Mouse (Mus musculus) urinary bladder, postnatal 36 days (tissue): ENCODE results near the gene Hoxa10.
A peak's percentile ranks its signal among the peaks of the same experiment; 100 is the strongest.

Experiments
- DNase-seq, 2 experiments: peaks; one replicate each; pipeline ENCODE4 v3.0.0; 2022; ENCODE audit warnings: low spot score in 2 of 2, mixed read lengths in 1 of 2

Gene Hoxa10

GRCm38 (mm10) chr6:52231885-52232567 is 8.6 kb downstream of the Hoxa10 start:
- DNase-seq = peak in 1 of 2 experiments; percentile 55

GRCm38 (mm10) chr6:52230516-52231165 is 10.0 kb downstream of the Hoxa10 start, which contains the start of gene Hoxa9:
TSS of gene Hoxa9 (minus strand) at chr6:52231089.
- DNase-seq = peak in 1 of 2 experiments; percentile 59

GRCm38 (mm10) chr6:52229558-52230416 is 10.9 kb downstream of the Hoxa10 start:
- DNase-seq = peak in 1 of 2 experiments; percentile 71

DNA sequence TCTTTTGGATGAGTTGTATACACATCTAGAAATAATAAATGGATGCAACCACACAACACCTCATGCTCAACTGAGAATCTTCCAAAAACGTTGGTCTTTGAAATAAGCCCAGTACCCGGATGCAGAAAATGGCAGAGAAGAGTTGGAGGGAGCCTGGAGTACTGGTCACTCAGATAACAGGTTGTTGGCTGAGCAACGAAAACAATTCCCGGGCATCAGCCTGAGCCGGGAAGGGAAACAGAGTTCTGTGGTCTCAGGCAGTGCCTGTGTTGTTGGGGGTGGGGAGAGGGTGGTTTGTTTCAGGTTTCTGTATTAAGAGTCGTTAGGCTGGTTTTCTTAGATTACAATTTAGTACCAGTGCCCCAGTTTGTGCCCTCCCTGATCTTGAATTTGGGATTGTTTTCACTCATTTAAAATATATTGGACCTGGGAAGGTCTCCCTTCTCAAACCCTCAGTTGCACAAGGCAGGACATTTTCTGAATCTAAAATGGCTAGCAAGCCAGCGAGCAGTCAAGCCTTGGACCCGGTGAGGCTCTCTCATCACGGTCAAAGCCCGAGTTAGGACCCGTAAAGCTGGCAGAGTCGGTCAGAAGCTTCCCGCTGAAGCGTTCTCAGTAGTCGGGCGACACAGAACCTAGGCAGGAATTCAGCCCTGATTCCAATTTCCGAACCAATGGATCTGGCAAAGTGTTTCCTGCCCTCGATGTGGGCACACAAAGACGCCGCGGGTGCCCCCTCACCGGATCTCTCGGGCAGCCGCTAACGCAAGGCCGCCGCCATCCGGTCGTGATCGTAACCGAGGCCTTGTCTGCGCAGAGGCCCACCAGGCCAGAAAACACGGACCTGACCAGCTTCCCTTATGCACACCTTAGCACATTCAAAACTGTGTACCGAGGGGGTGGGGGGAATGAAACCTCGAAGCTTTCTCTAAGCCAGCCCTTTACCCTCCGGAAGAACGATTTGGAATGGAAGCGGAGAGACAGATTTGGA is 11.9 kb downstream of the Hoxa10 start:
- DNase-seq = no peak

GRCm38 (mm10) chr6:52227470-52228222 is 13.0 kb downstream of the Hoxa10 start:
- DNase-seq = no peak

- no peak for DNase-seq
Observed at GRCm38 (mm10) chr6:52226569-52227257, 13.9 kb downstream of the Hoxa10 start.

DNA sequence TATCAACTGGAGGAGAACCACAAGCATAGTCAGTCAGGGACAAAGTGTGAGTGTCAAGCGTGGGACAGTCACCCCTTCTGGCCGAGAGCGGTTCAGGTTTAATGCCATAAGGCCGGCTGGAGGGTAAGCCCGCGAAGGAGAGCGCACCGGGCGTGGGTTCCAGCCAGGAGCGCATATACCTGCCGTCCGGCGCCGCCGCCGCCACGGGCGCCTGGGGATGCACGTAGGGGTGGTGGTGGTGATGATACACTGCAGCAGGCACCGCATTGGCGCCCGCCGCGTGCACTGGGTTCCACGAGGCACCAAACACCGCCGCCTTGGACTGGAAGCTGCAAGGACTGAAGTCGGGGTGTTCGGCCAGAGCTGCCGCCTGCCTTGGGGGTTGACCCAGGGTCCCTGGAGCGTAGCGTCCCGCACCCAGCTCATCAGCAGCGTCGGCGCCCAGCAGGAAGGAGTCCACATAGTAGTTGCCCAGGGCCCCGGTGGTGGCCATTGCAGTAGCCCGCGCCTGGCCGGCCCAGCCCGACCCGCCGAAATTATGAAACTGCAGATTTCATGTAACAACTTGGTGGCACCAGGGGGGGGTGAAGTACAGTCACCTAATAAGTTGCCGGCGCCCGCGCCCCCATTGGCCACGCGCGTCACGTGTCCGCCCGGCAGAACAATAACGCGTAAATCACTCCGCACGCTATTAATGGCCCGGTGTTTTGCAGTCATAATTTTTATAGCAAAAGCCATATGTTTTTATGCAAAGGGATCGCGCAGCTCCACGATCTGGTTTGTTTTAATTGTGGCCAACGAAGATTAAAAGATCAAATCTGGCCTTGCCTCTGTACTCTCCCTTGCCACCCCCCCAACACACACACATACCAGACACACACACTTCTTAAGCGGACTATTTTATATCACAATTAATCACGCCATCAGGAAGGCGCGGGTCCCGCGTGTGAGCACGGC is 14.8 kb downstream of the Hoxa10 start:
- peak; percentile 90 to 92 for DNase-seq

DNA sequence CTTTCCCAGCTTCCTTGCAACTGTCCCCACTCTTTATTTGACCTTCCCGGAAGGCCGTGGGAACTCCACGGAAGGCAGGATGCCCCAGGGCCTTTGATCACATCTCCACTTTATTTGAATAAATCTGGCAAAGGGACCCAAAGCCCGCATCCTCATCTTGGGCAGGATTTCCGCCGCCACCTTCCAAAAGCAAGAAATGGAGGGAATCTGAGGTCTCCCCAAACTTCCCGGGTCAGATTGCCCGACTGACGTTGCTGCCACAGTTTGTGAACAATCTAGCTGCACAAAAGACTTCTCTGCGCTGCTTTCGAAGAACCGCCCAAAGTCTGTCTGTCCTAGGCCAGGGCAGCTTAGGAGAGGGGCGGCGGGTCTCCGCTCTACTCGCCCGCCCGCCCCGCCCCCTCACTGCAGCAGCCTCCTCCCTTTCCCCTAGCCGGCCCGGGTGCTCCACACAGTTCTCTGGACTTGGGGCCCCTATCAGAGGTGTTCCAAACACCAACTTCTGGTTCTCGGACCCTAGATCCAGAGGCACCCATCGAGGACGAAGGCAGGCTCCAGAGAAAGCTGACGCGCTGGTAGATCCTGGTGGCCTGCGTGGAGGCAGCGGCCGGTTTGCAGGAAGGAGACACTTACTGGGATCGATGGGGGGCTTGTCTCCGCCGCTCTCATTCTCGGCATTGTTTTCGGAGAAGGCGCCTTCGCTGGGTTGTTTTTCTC is 15.6 kb downstream of the Hoxa10 start:
- DNase-seq = no peak

GRCm38 (mm10) chr6:52223939-52224760 is 16.5 kb downstream of the Hoxa10 start:
- DNase-seq = peak in 1 of 2 experiments; percentile 36

- DNase-seq = peak in 1 of 2 experiments; percentile 15
Observed at GRCm38 (mm10) chr6:52222729-52223128, 17.9 kb downstream of the Hoxa10 start.

- DNase-seq = peak in 1 of 2 experiments; percentile 71
Observed at GRCm38 (mm10) chr6:52221993-52222685, 18.5 kb downstream of the Hoxa10 start.

DNA sequence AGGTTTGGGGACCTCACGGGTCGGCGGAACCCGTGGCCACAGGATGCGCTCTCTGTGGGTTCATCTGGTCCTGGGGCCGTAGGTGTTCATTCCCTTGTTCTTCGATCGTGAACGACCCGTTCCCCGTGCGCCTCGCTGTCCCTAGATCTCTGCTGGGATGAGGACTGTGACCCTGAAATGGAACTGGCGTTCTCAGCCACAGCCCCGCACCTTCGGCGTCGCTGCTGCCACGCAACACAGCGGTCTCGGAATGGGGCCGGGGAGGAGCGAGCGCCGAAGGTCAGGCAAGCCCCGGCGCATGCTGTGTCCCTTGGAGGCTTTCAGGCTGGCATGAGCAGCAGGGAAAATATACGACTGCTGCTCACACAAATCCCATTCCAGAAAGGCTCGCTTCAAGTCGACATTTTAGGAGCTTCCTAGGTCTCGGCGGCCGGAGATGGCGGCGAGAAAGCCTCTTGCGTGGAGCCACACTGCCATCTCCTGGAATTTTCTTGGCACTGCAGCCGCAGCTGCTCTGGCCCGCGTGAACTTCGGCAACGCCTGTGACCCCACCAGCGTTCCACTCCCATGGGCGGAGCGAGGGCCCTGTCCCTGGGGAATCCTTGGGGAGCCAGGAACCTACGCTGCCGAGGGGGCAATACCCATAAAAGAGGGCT is 19.2 kb downstream of the Hoxa10 start, which contains the start of gene Hoxa7:
Hoxa7 (minus strand) TSS at position 518 of the 656 bp plus-strand sequence.
- DNase-seq = peak; percentile 93 to 96

DNA sequence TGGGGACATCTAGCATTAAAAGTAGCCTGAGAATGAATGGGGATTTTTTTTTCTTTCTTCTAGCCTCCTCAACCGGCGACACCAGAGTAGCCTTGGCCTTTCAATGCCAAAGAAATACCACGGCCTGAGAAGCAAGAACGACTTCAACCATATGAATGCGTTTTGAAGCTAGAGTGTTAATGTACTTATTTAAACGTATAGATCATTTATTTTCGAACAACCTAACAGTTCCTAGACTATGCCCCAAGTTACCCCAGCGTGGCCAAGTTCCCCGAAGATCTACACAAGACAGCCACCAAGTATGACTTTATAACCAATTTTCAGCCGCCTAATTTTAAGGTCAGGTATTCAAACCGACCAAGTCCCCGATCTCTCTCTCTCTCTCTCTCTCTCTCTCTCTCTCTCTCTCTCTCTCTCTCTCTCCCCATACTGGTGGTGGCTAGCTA is 19.8 kb downstream of the Hoxa10 start:
- no peak for DNase-seq

DNA sequence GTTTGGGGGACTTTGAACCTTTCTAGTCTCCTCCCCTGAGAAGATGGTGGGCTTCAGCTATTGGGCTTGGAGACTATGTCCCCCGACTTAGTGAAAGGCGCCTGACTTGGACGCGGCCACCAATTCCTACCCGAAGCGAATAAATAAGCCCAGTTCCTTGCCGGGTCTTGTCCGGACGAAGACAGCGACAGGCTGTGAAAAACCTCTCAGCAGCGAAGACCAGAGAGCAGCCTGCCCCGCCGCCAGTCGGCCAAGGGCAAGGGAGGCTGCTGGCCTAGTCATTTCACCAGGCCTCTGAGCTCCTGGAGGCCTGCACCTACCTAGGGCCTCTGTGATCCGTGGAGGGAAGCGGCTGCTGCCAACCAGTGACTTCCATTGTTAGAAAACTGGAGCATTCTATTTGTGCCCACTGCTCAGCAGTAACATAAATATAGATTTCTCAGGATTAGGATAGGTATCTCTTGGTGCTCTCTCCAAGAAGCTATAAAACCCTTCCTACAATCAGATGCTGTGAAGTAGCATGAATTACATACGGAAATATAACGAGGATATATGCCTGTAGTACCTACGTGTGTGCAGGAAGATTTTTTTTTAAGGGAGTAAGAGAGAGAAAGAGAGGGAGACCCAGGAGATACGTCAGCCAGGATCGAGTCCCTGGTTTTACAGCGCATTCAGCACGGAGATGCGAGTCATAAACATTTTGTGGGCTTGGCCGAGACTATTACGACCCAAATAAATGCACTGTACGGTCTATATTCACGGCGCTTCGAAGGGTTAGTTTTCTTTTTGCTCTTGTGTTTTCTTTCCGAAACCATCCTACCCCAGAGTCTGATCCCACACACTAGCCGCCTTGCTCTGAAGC is 20.4 kb downstream of the Hoxa10 start:
- DNase-seq = peak; percentile 39 to 41
